In genomic region chr8:127361796-127362195, GRCm38 (mm10) we compare ENCODE assay signal across 18 mouse cellular contexts.
"Had no signal": no experiment of that assay in that cellular context is flagged by ENCODE, and none has a peak within 500 bp of the region (broad histone marks: within the 10 kb centered on the region; RNA-seq: fewer than 3 reads in every experiment).

No protein-coding gene starts in this region.

- H3K4me1 ChIP-seq: midbrain, embryonic 10.5 days; midbrain, embryonic 13.5 days; midbrain, embryonic 15.5 days had no signal

- DNase-seq: lung, adult 18-20 months; lung, embryonic 14.5 days; lung, postnatal 10 days; lung, postnatal 4 days; retina, postnatal 1 day; right cerebral cortex, adult 18-20 months; right cerebral cortex, postnatal 25 days; right cerebral cortex, postnatal 4 days; spleen, adult 18-20 months; thymus, adult 2 months; thymus, postnatal 25 days; thymus, postnatal 4 days had no signal

- H3K9ac ChIP-seq: lung, embryonic 14.5 days; midbrain, embryonic 13.5 days; midbrain, embryonic 15.5 days; neural tube, embryonic 13.5 days; neural tube, embryonic 15.5 days had no signal

- H3K27ac ChIP-seq: midbrain, embryonic 10.5 days; midbrain, embryonic 13.5 days; midbrain, embryonic 15.5 days; neural tube, embryonic 13.5 days; neural tube, embryonic 15.5 days had no signal

- H3K27me3 ChIP-seq: midbrain, embryonic 13.5 days; midbrain, embryonic 15.5 days; neural tube, embryonic 13.5 days; neural tube, embryonic 15.5 days had no signal

- H3K9me3 ChIP-seq: midbrain, embryonic 10.5 days; midbrain, embryonic 13.5 days; midbrain, embryonic 15.5 days; neural tube, embryonic 13.5 days; neural tube, embryonic 15.5 days had no signal

- H3K36me3 ChIP-seq: midbrain, embryonic 13.5 days; midbrain, embryonic 15.5 days; neural tube, embryonic 13.5 days; neural tube, embryonic 15.5 days had no signal

- H3K4me2 ChIP-seq: lung, embryonic 14.5 days; midbrain, embryonic 13.5 days; midbrain, embryonic 15.5 days; neural tube, embryonic 13.5 days; neural tube, embryonic 15.5 days had no signal

- ATAC-seq: midbrain, embryonic 13.5 days; midbrain, embryonic 15.5 days had no signal

- H3K4me3 ChIP-seq: midbrain, embryonic 10.5 days; midbrain, embryonic 13.5 days; midbrain, embryonic 15.5 days; myocyte; neural tube, embryonic 13.5 days; neural tube, embryonic 15.5 days had no signal
